ENCODE assay signal across 8 mouse cellular contexts in genomic region chr9:54614182-54614850, GRCm38 (mm10). TPM values are rescaled to one million over a fixed set of nuclear protein-coding genes. Genes with fewer than 3 reads are reported as not detected.
A peak's percentile ranks its signal among the peaks of the same experiment; 100 is the strongest.
DNase-seq lines count a peak whose midpoint lies in the region; ATAC-seq lines count a peak whose summit lies in the region.

No protein-coding gene starts in this region.

- DNase-seq in forebrain, embryonic 11.5 days (ENCODE audit: low spot score): no peak
- peak; percentile 27 to 29 for DNase-seq in B cell, adult 2 months
- DNase-seq in c-Kit-positive CD71-positive TER-119-positive erythroid progenitor cells, embryonic 14.5 days (ENCODE audit: low spot score): peak; percentile 49
- peak; percentile 13 to 16 for DNase-seq in layer of hippocampus, adult 8-10 months (ENCODE audit: low spot score in 2 of 2)
- peak; percentile 95 for DNase-seq in midbrain, embryonic 11.5 days (ENCODE audit: low spot score, missing footprints)
- DNase-seq in frontal cortex, postnatal 10 days (ENCODE audit: low spot score in 2 of 2): no peak

- H3K4me3 ChIP-seq in forebrain, embryonic 13.5 days: no peak overlapping the region
- no peak overlapping the region for H3K4me3 ChIP-seq in forebrain, embryonic 11.5 days (ENCODE audit: low read depth, low read length)
- H3K4me3 ChIP-seq in forebrain, embryonic 16.5 days (replicated peaks; ENCODE audit: low read length): no peak overlapping the region
- no peak overlapping the region for H3K4me3 ChIP-seq in midbrain, embryonic 11.5 days (ENCODE audit: low read depth, low read length)

- 76% methylated on average over 13 of the region's 13 CpGs for WGBS in forebrain, embryonic 13.5 days
- WGBS in forebrain, embryonic 11.5 days: 75% methylated on average over 13 of the region's 13 CpGs
- 73% methylated on average over 13 of the region's 13 CpGs for WGBS in forebrain, embryonic 16.5 days
- 77% methylated on average over 13 of the region's 13 CpGs for WGBS in midbrain, embryonic 11.5 days

- no peaks in the 10 kb centered on the region for H3K4me1 ChIP-seq in forebrain, embryonic 13.5 days
- H3K4me1 ChIP-seq in forebrain, embryonic 11.5 days (replicated peaks; ENCODE audit: control insufficient read depth, insufficient read depth, low read length): no peaks in the 10 kb centered on the region
- H3K4me1 ChIP-seq in forebrain, embryonic 16.5 days (replicated peaks; ENCODE audit: control insufficient read depth, insufficient read depth, low read length): no peaks in the 10 kb centered on the region
- no peaks in the 10 kb centered on the region for H3K4me1 ChIP-seq in midbrain, embryonic 11.5 days (ENCODE audit: control insufficient read depth, insufficient read depth, low read length)

- H3K4me2 ChIP-seq in forebrain, embryonic 13.5 days: no peak overlapping the region
- no peak overlapping the region for H3K4me2 ChIP-seq in forebrain, embryonic 11.5 days (ENCODE audit: low read depth, low read length, severe bottlenecking)
- no peak overlapping the region for H3K4me2 ChIP-seq in forebrain, embryonic 16.5 days (ENCODE audit: low read length)
- H3K4me2 ChIP-seq in midbrain, embryonic 11.5 days: no peak overlapping the region

- H3K36me3 ChIP-seq in forebrain, embryonic 13.5 days (ENCODE audit: poor library complexity, severe bottlenecking): 0 out of 2 replicates have a peak, but pooled peaks cover 3% of the 10 kb centered on the region
- no peaks in the 10 kb centered on the region for H3K36me3 ChIP-seq in forebrain, embryonic 11.5 days (ENCODE audit: control insufficient read depth, insufficient read depth, low read length)
- no peaks in the 10 kb centered on the region for H3K36me3 ChIP-seq in forebrain, embryonic 16.5 days (ENCODE audit: control insufficient read depth, insufficient read depth)
- no peaks in the 10 kb centered on the region for H3K36me3 ChIP-seq in midbrain, embryonic 11.5 days (ENCODE audit: control insufficient read depth, insufficient read depth, low read length)

- H3K9me3 ChIP-seq in forebrain, embryonic 13.5 days (replicated peaks): no peaks in the 10 kb centered on the region
- H3K9me3 ChIP-seq in forebrain, embryonic 11.5 days (ENCODE audit: control insufficient read depth, low read length): no peaks in the 10 kb centered on the region
- H3K9me3 ChIP-seq in forebrain, embryonic 16.5 days (ENCODE audit: control insufficient read depth, low read length): no peaks in the 10 kb centered on the region
- H3K9me3 ChIP-seq in midbrain, embryonic 11.5 days (ENCODE audit: control insufficient read depth, low read length): no peaks in the 10 kb centered on the region

- H3K9ac ChIP-seq in forebrain, embryonic 13.5 days: no peak overlapping the region
- H3K9ac ChIP-seq in forebrain, embryonic 11.5 days (ENCODE audit: low read length): no peak overlapping the region
- no peak overlapping the region for H3K9ac ChIP-seq in forebrain, embryonic 16.5 days (replicated peaks; ENCODE audit: low read depth, low read length)
- no peak overlapping the region for H3K9ac ChIP-seq in midbrain, embryonic 11.5 days (ENCODE audit: low read length)

- H3K27me3 ChIP-seq in forebrain, embryonic 13.5 days: no peaks in the 10 kb centered on the region
- no peaks in the 10 kb centered on the region for H3K27me3 ChIP-seq in forebrain, embryonic 11.5 days (ENCODE audit: control insufficient read depth, insufficient read depth, low read length)
- H3K27me3 ChIP-seq in forebrain, embryonic 16.5 days (replicated peaks; ENCODE audit: control insufficient read depth, insufficient read depth, low read length): no peaks in the 10 kb centered on the region
- H3K27me3 ChIP-seq in midbrain, embryonic 11.5 days (ENCODE audit: control insufficient read depth, insufficient read depth, low read length): no peaks in the 10 kb centered on the region

- peak; percentile 77 for ATAC-seq in forebrain, embryonic 13.5 days
- no peak for ATAC-seq in forebrain, embryonic 11.5 days (replicated peaks; ENCODE audit: low FRiP score)
- ATAC-seq in forebrain, embryonic 16.5 days: peak; percentile 50; the same call in 1 of the 2 replicates
- ATAC-seq in midbrain, embryonic 11.5 days (ENCODE audit: low FRiP score): peak; percentile 48

- H3K27ac ChIP-seq in forebrain, embryonic 13.5 days: no peak overlapping the region
- no peak overlapping the region for H3K27ac ChIP-seq in forebrain, embryonic 11.5 days (ENCODE audit: low read depth, low read length)
- no peak overlapping the region for H3K27ac ChIP-seq in forebrain, embryonic 16.5 days (ENCODE audit: low read length)
- no peak overlapping the region for H3K27ac ChIP-seq in midbrain, embryonic 11.5 days (ENCODE audit: low read depth, low read length)

RNA-seq across cellular contexts. Expression of gene Idh3a, which starts 28.2 kb away (rescaled TPM):
- polyA plus RNA-seq in forebrain, embryonic 13.5 days (2015; fragmentation: Nextera tagmentation; extraction: Ambion mirVana): 126 and 127 TPM in 2 replicates
- polyA plus RNA-seq in forebrain, embryonic 11.5 days (2014; fragmentation: Nextera tagmentation; extraction: Ambion mirVana): 119 and 123 TPM in 2 replicates
- polyA plus RNA-seq in forebrain, embryonic 16.5 days (2015; fragmentation: Nextera tagmentation; extraction: Ambion mirVana): 151 and 163 TPM in 2 replicates
- 100 to 1,000 TPM; 161 to 184 (median 169) TPM for total RNA-seq in layer of hippocampus, adult 8-10 months (2022)
- polyA plus RNA-seq in midbrain, embryonic 11.5 days (2014; fragmentation: Nextera tagmentation; extraction: Ambion mirVana): 122 and 127 TPM in 2 replicates

RNA-seq across cellular contexts. Expression of gene Acsbg1, which starts 47.4 kb away (rescaled TPM):
- 14.7 and 16.1 TPM in 2 replicates for polyA plus RNA-seq in forebrain, embryonic 13.5 days (2015; fragmentation: Nextera tagmentation; extraction: Ambion mirVana)
- 18.4 and 19.2 TPM in 2 replicates for polyA plus RNA-seq in forebrain, embryonic 11.5 days (2014; fragmentation: Nextera tagmentation; extraction: Ambion mirVana)
- polyA plus RNA-seq in forebrain, embryonic 16.5 days (2015; fragmentation: Nextera tagmentation; extraction: Ambion mirVana): 19.5 and 22.6 TPM in 2 replicates
- 100 to 1,000 TPM; 101 to 114 (median 106) TPM for total RNA-seq in layer of hippocampus, adult 8-10 months (2022)
- 9.9 and 11.0 TPM in 2 replicates for polyA plus RNA-seq in midbrain, embryonic 11.5 days (2014; fragmentation: Nextera tagmentation; extraction: Ambion mirVana)

RNA-seq across cellular contexts. Expression of gene Cib2, which starts 54.3 kb away (rescaled TPM):
- 27.0 and 28.9 TPM in 2 replicates for polyA plus RNA-seq in forebrain, embryonic 13.5 days (2015; fragmentation: Nextera tagmentation; extraction: Ambion mirVana)
- polyA plus RNA-seq in forebrain, embryonic 11.5 days (2014; fragmentation: Nextera tagmentation; extraction: Ambion mirVana): 15.8 and 15.9 TPM in 2 replicates
- polyA plus RNA-seq in forebrain, embryonic 16.5 days (2015; fragmentation: Nextera tagmentation; extraction: Ambion mirVana): 36.8 and 40.5 TPM in 2 replicates
- total RNA-seq in layer of hippocampus, adult 8-10 months (2022): 10 to 100 TPM; 22.5 to 25.8 (median 24.4) TPM
- polyA plus RNA-seq in midbrain, embryonic 11.5 days (2014; fragmentation: Nextera tagmentation; extraction: Ambion mirVana): 16.8 and 17.9 TPM in 2 replicates

Comparison
In these comparisons a context has a peak if more than half of its experiments do, and no peak if none do; other contexts are left out.
1. DNase-seq: peak in B cell, adult 2 months (2 of 2), c-Kit-positive CD71-positive TER-119-positive erythroid progenitor cells, embryonic 14.5 days (single experiment), layer of hippocampus, adult 8-10 months (2 of 2) and midbrain, embryonic 11.5 days (single experiment); none in forebrain, embryonic 11.5 days (single experiment) and frontal cortex, postnatal 10 days (0 of 2).